ENCODE assay signal across 27 mouse cellular contexts in genomic region chr1:165614793-165615192, GRCm38 (mm10).
"Had no signal": no experiment of that assay in that cellular context is flagged by ENCODE, and none has a peak within 500 bp of the region (broad histone marks: within the 10 kb centered on the region; RNA-seq: fewer than 3 reads in every experiment).

No protein-coding gene starts in this region.

- H3K9ac ChIP-seq: embryonic facial prominence, embryonic 12.5 days; embryonic facial prominence, embryonic 13.5 days; embryonic facial prominence, embryonic 15.5 days; forebrain, embryonic 12.5 days; forebrain, embryonic 13.5 days; forebrain, embryonic 15.5 days; forebrain, postnatal 0 days had no signal

- DNase-seq: cerebellum, adult 8-10 months; cerebellum, adult 9-10 months; cerebellum, adult 9-11 months; cerebellum, postnatal 10 days; cerebellum, postnatal 14 days; cerebellum, postnatal 25 days; cerebellum, postnatal 36 days; embryo, embryonic 11 days; forebrain, postnatal 0 days; gastrocnemius, adult 2 months; gastrocnemius, postnatal 10 days; gastrocnemius, postnatal 14 days; gastrocnemius, postnatal 25 days; gastrocnemius, postnatal 36 days; heart, adult 18-20 months; heart, adult 2 months had no signal

- ATAC-seq: forebrain, embryonic 13.5 days; forebrain, embryonic 14.5 days; forebrain, embryonic 15.5 days; forebrain, embryonic 16.5 days; forebrain, postnatal 0 days had no signal

- H3K4me2 ChIP-seq: embryonic facial prominence, embryonic 12.5 days; embryonic facial prominence, embryonic 13.5 days; embryonic facial prominence, embryonic 15.5 days; forebrain, embryonic 12.5 days; forebrain, embryonic 13.5 days; forebrain, embryonic 15.5 days had no signal

- H3K27ac ChIP-seq: embryonic facial prominence, embryonic 10.5 days; embryonic facial prominence, embryonic 12.5 days; embryonic facial prominence, embryonic 13.5 days; embryonic facial prominence, embryonic 15.5 days; forebrain, embryonic 10.5 days; forebrain, embryonic 12.5 days; forebrain, embryonic 13.5 days; forebrain, embryonic 15.5 days; heart, adult 2 months had no signal

- H3K4me3 ChIP-seq: embryonic facial prominence, embryonic 10.5 days; embryonic facial prominence, embryonic 12.5 days; embryonic facial prominence, embryonic 13.5 days; embryonic facial prominence, embryonic 15.5 days; erythroblast, embryonic 14.5 days; forebrain, embryonic 10.5 days; forebrain, embryonic 12.5 days; forebrain, embryonic 13.5 days; forebrain, embryonic 15.5 days; gastrocnemius, adult 2 months; heart, adult 2 months had no signal

- H3K9me3 ChIP-seq: embryonic facial prominence, embryonic 12.5 days; embryonic facial prominence, embryonic 15.5 days; forebrain, embryonic 15.5 days had no signal

- H3K27me3 ChIP-seq: embryonic facial prominence, embryonic 12.5 days; embryonic facial prominence, embryonic 13.5 days; embryonic facial prominence, embryonic 15.5 days; forebrain, embryonic 12.5 days; forebrain, embryonic 13.5 days; forebrain, embryonic 15.5 days had no signal
